Mouse (Mus musculus) heart, embryonic 11.5 days (tissue): ENCODE measurements around the gene C2cd2. TPM values are rescaled to one million over a fixed set of nuclear protein-coding genes. Genes with fewer than 3 reads are reported as not detected.

Experiments used
- ATAC-seq: fragments of 200-750 bp; cut with Nextera tagmentation; replicated peaks from 2 replicates; pipeline ENCODE4 v1.8.0; 2017; ENCODE audit warnings: moderate library complexity; ENCODE audit not compliant: insufficient number of reproducible peaks, low FRiP score, low TSS enrichment
- H3K27ac ChIP-seq: fragments of 300-500 bp; sonication (generic); 2 replicates; pipeline ENCODE4 v1.5.1; 2014; ENCODE audit warnings: mild to moderate bottlenecking, low read depth, low read length
- H3K27me3 ChIP-seq: fragments of 300-500 bp; sonication (generic); 2 replicates; pipeline ENCODE4 v1.6.1; 2014; ENCODE audit warnings: mild to moderate bottlenecking, low read length, mixed read lengths; ENCODE audit not compliant: control insufficient read depth, insufficient read depth
- H3K36me3 ChIP-seq: fragments of 300-500 bp; sonication (generic); 2 replicates; pipeline ENCODE4 v1.6.1; 2014; ENCODE audit warnings: mild to moderate bottlenecking, low read length, moderate library complexity, mixed read lengths; ENCODE audit not compliant: control insufficient read depth, insufficient read depth
- H3K4me1 ChIP-seq: fragments of 300-500 bp; sonication (generic); 2 replicates; pipeline ENCODE4 v1.6.1; 2014; ENCODE audit warnings: low read length; ENCODE audit not compliant: control insufficient read depth, insufficient read depth
- H3K4me2 ChIP-seq: fragments of 300-500 bp; sonication (generic); 2 replicates; pipeline ENCODE4 v1.6.1; 2014; ENCODE audit warnings: mild to moderate bottlenecking, moderate library complexity
- H3K4me3 ChIP-seq: fragments of 300-500 bp; sonication (generic); 2 replicates; pipeline ENCODE4 v1.5.1; 2014; ENCODE audit warnings: low read depth, low read length
- H3K9ac ChIP-seq: fragments of 300-500 bp; sonication (generic); 2 replicates; pipeline ENCODE4 v1.6.1; 2014; ENCODE audit warnings: mild to moderate bottlenecking, low read depth, low read length, moderate library complexity
- H3K9me3 ChIP-seq: fragments of 300-500 bp; sonication (generic); replicated peaks from 2 replicates; pipeline ENCODE4 v1.6.1; 2016; ENCODE audit warnings: low read length; ENCODE audit not compliant: control insufficient read depth
- WGBS: fragments of 180-500 bp; shearing (Covaris S2); extraction: QIAGEN DNeasy Blood & Tissue Kit; methylation state at CpG from one replicate; pipeline ENCODE4 v1.1.7; 2014; ENCODE audit not compliant: insufficient replicate concordance; 5-methylcytosine and 5-hydroxymethylcytosine counted together
- polyA plus RNA-seq: library from polyadenylated mRNA; unstranded; fragments of >200 nt; fragmentation: Nextera tagmentation; extraction: Ambion mirVana; gene quantifications from 2 replicates; pipeline ENCODE4 v1.2.1, GENCODE M21; 2014

C2cd2 gene
- polyA plus RNA-seq, 1 experiment from 2014 or later = 14.6 TPM

DNA sequence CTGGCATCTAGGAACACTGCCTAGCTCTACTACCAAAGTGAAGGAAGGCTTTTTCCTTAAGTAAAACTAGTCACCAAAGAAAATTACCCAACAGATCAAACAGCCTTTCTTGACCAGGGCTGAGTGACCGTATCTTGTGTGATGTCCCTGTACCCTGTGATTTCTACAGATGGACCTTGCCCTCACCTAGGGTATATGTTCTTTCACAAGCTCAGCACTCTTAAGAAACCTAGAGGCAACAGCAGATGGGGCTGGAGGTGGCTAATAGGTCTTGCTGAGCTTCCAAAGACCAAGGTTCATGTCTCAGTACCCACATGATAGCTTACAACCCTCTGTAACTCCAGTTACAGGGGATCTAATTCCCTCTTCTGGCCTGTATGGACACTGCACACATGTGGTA lies 134.2 kb downstream of the C2cd2 start:
- H3K4me1 ChIP-seq = no peaks in the 10 kb centered on the region
- H3K36me3 ChIP-seq = peaks cover 14% of the 10 kb centered on the region
- H3K4me2 ChIP-seq = no peak overlapping the region
- H3K9ac ChIP-seq = no peak overlapping the region
- ATAC-seq = no peak
- no peaks in the 10 kb centered on the region for H3K27me3 ChIP-seq
- WGBS = 97% methylated on average over 1 of the region's 1 CpGs
- no peak overlapping the region for H3K4me3 ChIP-seq
- no peaks in the 10 kb centered on the region for H3K9me3 ChIP-seq
- no peak overlapping the region for H3K27ac ChIP-seq

DNA sequence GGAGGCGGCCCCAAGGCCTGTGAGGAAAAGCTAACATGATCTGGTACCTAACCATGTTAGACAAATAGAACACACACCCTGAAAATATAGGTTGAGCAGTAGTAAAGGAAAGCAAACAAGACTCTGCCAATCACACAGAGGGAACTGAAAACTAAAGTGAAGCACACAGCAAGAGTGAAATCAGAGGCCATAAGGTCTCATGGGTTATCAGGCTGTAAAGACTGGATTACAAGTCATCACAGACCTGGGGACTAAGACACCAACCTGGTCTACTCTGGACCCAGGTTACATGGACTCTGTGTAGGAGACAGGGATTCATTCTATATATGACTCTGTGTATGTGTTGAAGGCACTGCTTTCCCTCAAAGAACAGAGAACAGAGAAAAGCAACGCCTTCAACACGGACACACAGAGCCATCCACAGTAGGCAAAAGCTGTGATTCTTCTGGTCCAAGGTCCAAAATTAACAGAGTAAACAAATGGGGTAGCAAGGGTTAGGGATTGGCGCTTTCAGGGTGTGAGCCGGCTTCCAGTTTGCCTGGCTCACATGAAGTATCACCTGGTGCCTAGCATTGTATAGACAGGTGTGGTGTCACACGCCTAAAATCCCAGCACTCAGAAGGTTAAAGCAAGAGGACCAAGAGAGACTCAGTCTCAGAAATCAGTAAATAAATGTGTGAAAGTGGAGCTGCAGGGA lies 138.9 kb downstream of the C2cd2 start:
- H3K9me3 ChIP-seq = no peaks in the 10 kb centered on the region
- no peak overlapping the region for H3K4me2 ChIP-seq
- 87% methylated on average over 6 of the region's 6 CpGs for WGBS
- no peaks in the 10 kb centered on the region for H3K27me3 ChIP-seq
- no peaks in the 10 kb centered on the region for H3K4me1 ChIP-seq
- ATAC-seq = no peak
- no peak overlapping the region for H3K4me3 ChIP-seq
- no peak overlapping the region for H3K27ac ChIP-seq
- H3K9ac ChIP-seq = no peak overlapping the region
- H3K36me3 ChIP-seq = 0 out of 2 replicates have a peak, but pooled peaks cover 4% of the 10 kb centered on the region

DNA sequence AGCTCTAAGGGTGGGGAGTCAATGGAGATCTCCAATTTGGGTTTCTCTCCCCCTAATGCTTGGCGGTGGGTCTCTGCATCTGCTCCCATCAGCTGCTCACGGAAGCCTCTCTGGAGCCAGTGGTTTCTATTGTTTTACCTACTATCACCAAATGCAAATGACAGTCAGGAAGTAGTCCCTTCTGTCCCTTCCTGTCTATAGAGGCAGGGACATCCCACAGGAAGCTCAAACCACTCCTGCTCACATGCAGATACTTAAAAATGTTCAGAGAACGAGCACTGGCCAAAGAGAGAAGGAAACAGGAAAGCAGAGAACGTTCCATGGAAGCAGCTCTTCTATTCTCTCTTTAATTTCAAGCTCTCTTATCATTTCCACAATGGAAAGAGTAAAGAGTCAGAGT lies 142.9 kb downstream of the C2cd2 start:
- Histone ChIP-seq H3K27me3 (no peaks in the 10 kb centered on the region), H3K9ac (no peak overlapping the region), H3K4me3 (no peak overlapping the region), H3K4me2 (no peak overlapping the region), H3K36me3 (peaks cover 30% of the 10 kb centered on the region), H3K9me3 (no peaks in the 10 kb centered on the region), H3K27ac (peak overlapping the region; percentile 70), H3K4me1 (no peaks in the 10 kb centered on the region)
- 62% methylated on average over 4 of the region's 4 CpGs for WGBS
- ATAC-seq = no peak

DNA sequence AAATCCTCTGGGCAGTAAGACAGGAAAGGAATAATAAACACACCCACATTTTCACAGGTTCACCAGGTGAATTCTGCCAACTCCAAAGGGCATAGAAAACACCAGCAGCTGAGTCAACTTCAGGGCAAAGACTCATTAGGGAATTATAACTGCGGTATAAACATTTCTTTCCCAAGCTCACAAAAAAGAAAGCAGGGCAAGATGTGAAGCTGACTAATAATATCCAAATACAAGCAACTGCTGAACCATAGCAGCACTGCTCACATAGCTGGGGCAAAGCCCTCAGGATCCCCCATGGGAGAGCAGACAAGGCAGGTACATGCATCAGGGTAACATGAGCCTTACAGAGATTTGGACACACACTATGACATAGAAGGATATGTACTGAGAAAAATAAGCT lies 145.0 kb downstream of the C2cd2 start:
- no peak overlapping the region for H3K27ac ChIP-seq
- no peak overlapping the region for H3K4me3 ChIP-seq
- H3K9ac ChIP-seq = no peak overlapping the region
- no peak for ATAC-seq
- no peaks in the 10 kb centered on the region for H3K4me1 ChIP-seq
- 97% methylated on average over 1 of the region's 1 CpGs for WGBS
- H3K4me2 ChIP-seq = no peak overlapping the region
- no peaks in the 10 kb centered on the region for H3K27me3 ChIP-seq
- no peaks in the 10 kb centered on the region for H3K9me3 ChIP-seq
- H3K36me3 ChIP-seq = peaks cover 30% of the 10 kb centered on the region

DNA sequence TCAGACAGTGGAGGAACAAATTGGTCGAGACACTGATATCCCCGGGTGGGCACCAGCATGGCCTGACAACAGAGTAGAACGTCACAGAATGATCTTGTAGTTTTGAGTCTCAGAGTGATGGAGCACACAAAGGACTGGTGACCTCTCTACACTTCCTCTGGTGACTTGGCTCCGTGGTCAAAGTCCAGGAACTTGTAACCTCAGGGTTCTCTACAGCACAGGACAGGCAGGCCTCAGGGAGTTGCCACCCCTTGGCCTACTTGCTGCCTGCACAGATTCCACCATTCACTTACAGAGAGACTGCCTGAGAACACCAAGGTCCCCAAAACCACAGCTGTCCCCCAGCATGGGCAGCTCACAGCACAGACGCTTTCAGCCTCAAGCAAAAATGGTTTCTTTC lies 147.1 kb downstream of the C2cd2 start:
- no peak overlapping the region for H3K4me2 ChIP-seq
- WGBS = 86% methylated on average over 5 of the region's 5 CpGs
- H3K4me1 ChIP-seq = no peaks in the 10 kb centered on the region
- no peaks in the 10 kb centered on the region for H3K27me3 ChIP-seq
- H3K9me3 ChIP-seq = no peaks in the 10 kb centered on the region
- H3K9ac ChIP-seq = no peak overlapping the region
- H3K27ac ChIP-seq = no peak overlapping the region
- peaks cover 30% of the 10 kb centered on the region for H3K36me3 ChIP-seq
- H3K4me3 ChIP-seq = no peak overlapping the region
- no peak for ATAC-seq

DNA sequence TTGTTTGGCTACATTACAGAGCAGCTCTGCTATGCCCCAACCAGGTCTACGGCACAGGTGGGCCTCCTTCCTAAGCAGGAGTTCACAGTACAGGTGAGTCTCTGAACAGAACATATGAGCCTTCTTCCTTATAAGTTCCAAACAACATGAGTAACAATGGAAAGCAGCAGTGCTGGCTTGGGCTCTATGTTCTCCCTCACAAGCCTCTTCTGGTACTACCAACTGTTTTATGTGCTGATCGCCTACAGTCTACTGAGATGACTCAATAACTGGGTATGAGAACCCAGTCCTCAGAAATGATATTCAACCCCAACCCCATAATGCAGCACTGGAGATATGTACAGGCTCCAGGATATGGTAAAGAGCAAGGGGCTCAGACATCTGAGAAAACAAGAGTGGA lies 148.3 kb downstream of the C2cd2 start:
- Histone ChIP-seq H3K4me2 (no peak overlapping the region), H3K9me3 (no peaks in the 10 kb centered on the region), H3K27ac (no peak overlapping the region), H3K4me1 (no peaks in the 10 kb centered on the region), H3K27me3 (no peaks in the 10 kb centered on the region), H3K4me3 (no peak overlapping the region), H3K9ac (no peak overlapping the region), H3K36me3 (peaks cover 32% of the 10 kb centered on the region)
- no peak for ATAC-seq
- 93% methylated on average over 2 of the region's 2 CpGs for WGBS

DNA sequence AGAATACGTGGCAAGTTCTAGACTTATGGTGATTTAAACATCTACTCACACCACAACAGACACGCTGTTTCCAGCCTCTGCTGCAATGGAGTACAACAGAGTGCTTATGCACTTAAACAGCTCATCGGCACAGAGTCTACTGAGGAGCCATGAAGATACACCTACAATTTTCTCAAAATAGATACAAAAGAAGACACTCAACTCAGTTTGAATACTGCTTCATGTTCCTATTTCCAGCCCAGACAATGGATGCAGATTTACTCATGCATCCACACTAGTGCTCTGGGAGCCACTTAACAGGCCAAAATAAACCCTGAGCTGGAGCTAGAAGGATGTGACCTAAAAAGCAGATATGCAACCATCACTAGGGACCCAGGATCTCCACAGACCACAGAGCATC lies 153.5 kb downstream of the C2cd2 start:
- H3K36me3 ChIP-seq = peaks cover 22% of the 10 kb centered on the region
- no peaks in the 10 kb centered on the region for H3K4me1 ChIP-seq
- ATAC-seq = no peak
- no peak overlapping the region for H3K4me3 ChIP-seq
- no peaks in the 10 kb centered on the region for H3K27me3 ChIP-seq
- no peaks in the 10 kb centered on the region for H3K9me3 ChIP-seq
- WGBS = 95% methylated on average over 3 of the region's 3 CpGs
- no peak overlapping the region for H3K4me2 ChIP-seq
- H3K27ac ChIP-seq = no peak overlapping the region
- no peak overlapping the region for H3K9ac ChIP-seq

DNA sequence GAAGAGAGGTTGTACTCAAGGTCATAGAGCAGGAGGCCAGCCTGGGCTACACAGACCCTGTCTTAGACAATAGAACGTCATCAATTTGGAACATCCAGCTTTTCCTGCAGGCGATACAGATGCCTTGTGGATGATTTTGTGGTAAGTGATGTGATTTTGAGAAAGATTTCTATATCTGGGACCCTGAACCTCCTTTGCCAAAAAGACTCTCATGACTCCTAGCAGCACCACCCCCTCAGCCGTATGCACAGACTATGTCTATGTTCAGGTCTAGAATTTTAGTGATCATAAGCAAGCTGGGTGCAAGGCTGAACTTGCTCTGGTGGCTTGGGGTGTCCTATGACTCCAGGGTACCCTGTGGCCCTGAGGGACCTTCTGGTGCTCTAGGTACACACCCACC lies 156.8 kb downstream of the C2cd2 start:
- no peak overlapping the region for H3K4me3 ChIP-seq
- ATAC-seq = no peak
- H3K36me3 ChIP-seq = peaks cover 21% of the 10 kb centered on the region
- no peak overlapping the region for H3K9ac ChIP-seq
- 85% methylated on average over 3 of the region's 3 CpGs for WGBS
- H3K4me2 ChIP-seq = no peak overlapping the region
- H3K27me3 ChIP-seq = no peaks in the 10 kb centered on the region
- no peaks in the 10 kb centered on the region for H3K4me1 ChIP-seq
- no peak overlapping the region for H3K27ac ChIP-seq
- no peaks in the 10 kb centered on the region for H3K9me3 ChIP-seq
